Mouse (Mus musculus) intestine, embryonic 15.5 days (tissue): Measurements from ENCODE around the gene Znrd1. TPM values are rescaled to one million over a fixed set of nuclear protein-coding genes. Genes with fewer than 3 reads are reported as not detected.

Experiments used
- ATAC-seq: fragments of 200-750 bp; cut with Nextera tagmentation; 2 replicates; pipeline ENCODE4 v1.8.0; 2017; ENCODE audit warnings: moderate TSS enrichment, moderate library complexity
- H3K27ac ChIP-seq: fragments of 300-500 bp; sonication (generic); 2 replicates; pipeline ENCODE4 v1.5.1; 2015; ENCODE audit warnings: mild to moderate bottlenecking, inconsistent platforms
- H3K27me3 ChIP-seq: fragments of 300-500 bp; sonication (generic); replicated peaks from 2 replicates; pipeline ENCODE4 v1.6.1; 2015; ENCODE audit warnings: inconsistent platforms
- H3K36me3 ChIP-seq: fragments of 300-500 bp; sonication (generic); 2 replicates; pipeline ENCODE4 v1.6.1; 2015; ENCODE audit warnings: inconsistent platforms
- H3K4me1 ChIP-seq: fragments of 300-500 bp; sonication (generic); replicated peaks from 2 replicates; pipeline ENCODE4 v1.6.1; 2015; ENCODE audit warnings: inconsistent platforms
- H3K4me2 ChIP-seq: fragments of 300-500 bp; sonication (generic); replicated peaks from 2 replicates; pipeline ENCODE4 v1.6.1; 2015; ENCODE audit warnings: mild to moderate bottlenecking, inconsistent platforms
- H3K4me3 ChIP-seq: fragments of 300-500 bp; sonication (generic); replicated peaks from 2 replicates; pipeline ENCODE4 v1.5.1; 2015; ENCODE audit warnings: inconsistent platforms
- H3K9ac ChIP-seq: fragments of 300-500 bp; sonication (generic); 2 replicates; pipeline ENCODE4 v1.6.1; 2015; ENCODE audit warnings: inconsistent platforms
- H3K9me3 ChIP-seq: fragments of 300-500 bp; sonication (generic); 2 replicates; pipeline ENCODE4 v1.6.1; 2016; ENCODE audit warnings: inconsistent platforms
- WGBS: fragments of 180-500 bp; shearing (Covaris S2); methylation state at CpG from one replicate; pipeline ENCODE4 v1.1.7; 2015; 5-methylcytosine and 5-hydroxymethylcytosine counted together
- polyA plus RNA-seq: library from polyadenylated mRNA; unstranded; fragments of >200 nt; fragmentation: Nextera tagmentation; extraction: Ambion mirVana; gene quantifications from 2 replicates; pipeline ENCODE4 v1.2.1, GENCODE M21; 2015

Znrd1 gene
- polyA plus RNA-seq, 1 experiment from 2014 or later: 76.3 TPM

GRCm38 (mm10) chr17:36989437-36989836, 31.1 kb upstream of the Znrd1 start, which contains the start of gene H2-M5:
Gene H2-M5, minus strand, starts transcription at chr17:36989537.
- WGBS: 30% methylated on average over 5 of the region's 5 CpGs
- H3K27ac ChIP-seq: no peak within 1 kb of the TSS
- H3K4me3 ChIP-seq: peak within 1 kb of the TSS; percentile 20
- peaks cover 11% of the 10 kb centered on the region for H3K27me3 ChIP-seq
- peak within 1 kb of the TSS; percentile 53 for H3K4me2 ChIP-seq
- 0 out of 2 replicates have a peak, but pooled peaks cover 5% of the 10 kb centered on the region for H3K4me1 ChIP-seq
- ATAC-seq: no peak
- no peaks in the 10 kb centered on the region for H3K9me3 ChIP-seq
- H3K36me3 ChIP-seq: no peaks in the 10 kb centered on the region
- H3K9ac ChIP-seq: no peak within 1 kb of the TSS

DNA sequence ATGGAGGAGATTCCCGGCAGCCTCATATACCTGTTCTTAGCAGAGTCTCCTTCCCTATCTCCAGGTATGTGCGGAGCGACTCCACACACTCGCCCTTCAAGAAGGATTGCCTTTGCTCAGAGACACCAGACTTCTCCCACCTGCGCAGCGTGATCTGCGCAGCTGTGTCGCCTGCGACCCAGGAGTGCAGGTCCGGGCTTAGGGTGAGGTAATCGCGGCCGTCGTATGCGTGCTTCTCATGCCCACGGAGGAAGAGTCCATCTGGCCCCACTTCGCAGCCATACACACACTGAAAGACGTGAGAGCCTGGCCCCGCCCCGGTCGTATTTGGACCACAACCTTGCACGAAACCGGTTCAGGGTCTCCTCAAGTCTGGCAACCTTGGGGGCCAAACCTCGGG, 30.1 kb upstream of the Znrd1 start:
- H3K4me3 ChIP-seq: peak overlapping the region; percentile 20
- ATAC-seq: peak; percentile 56; the same call in 1 of the 2 replicates
- 4% methylated on average over 24 of the region's 24 CpGs for WGBS

DNA sequence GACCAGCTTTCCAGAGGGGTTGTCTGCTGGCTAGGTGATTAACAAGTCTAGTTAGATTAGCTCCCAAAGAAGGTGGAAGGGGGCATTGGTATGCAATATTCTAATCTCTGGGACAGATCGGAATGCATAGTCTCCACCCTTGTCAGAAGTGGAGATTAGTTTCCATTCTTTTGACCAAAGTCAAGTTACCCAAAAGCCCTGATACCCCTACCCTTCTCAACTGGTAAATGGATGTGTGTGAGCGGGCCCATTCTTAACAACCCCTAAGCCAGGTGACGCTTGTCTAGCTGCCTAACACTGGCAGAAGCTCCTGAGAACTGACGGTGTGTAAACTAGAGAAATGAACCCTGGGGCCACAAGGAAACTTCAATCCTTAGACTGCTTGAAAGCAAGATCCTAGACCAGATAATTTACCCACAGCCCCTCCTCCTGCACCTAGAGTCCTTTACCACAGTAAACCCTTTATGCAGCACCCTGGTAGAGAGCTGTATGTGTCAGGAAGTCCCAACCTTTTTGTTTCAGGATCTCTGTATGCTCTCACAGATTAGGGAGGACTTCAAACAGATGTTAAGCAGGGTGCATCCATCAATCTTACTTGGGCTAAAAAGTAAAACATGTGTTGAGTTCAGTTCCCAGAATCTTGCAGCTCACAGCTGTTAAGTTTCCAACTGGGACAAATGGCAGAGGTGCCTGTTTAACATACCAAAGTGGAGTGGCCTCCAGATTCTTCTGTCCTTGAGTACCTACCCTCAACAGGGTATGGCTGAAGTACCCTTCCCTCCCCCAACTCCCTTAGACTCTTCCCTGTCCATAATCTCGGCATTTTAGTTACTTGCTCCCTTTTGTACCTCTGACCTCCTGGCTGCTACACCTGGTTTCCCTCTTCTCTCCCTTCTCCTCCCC, 24.1 kb upstream of the Znrd1 start:
- peaks cover 3% of the 10 kb centered on the region for H3K27me3 ChIP-seq
- H3K36me3 ChIP-seq: no peaks in the 10 kb centered on the region
- ATAC-seq: peak; percentile 54
- WGBS: 37% methylated on average over 5 of the region's 5 CpGs
- H3K4me1 ChIP-seq: peaks cover 14% of the 10 kb centered on the region; the same call in 1 of the 2 replicates
- H3K4me2 ChIP-seq: 0 out of 2 replicates have a peak overlapping the region, but pooled peaks have one; percentile 9
- H3K9ac ChIP-seq: no peak overlapping the region
- no peak overlapping the region for H3K27ac ChIP-seq
- no peaks in the 10 kb centered on the region for H3K9me3 ChIP-seq
- H3K4me3 ChIP-seq: no peak overlapping the region

More for the DNA sequence above, 30.1 kb upstream of the Znrd1 start:
- no peak overlapping the region for H3K9ac ChIP-seq
- no peak overlapping the region for H3K27ac ChIP-seq
- H3K27me3 ChIP-seq: peaks cover 11% of the 10 kb centered on the region
- H3K9me3 ChIP-seq: no peaks in the 10 kb centered on the region
- peak overlapping the region; percentile 53 for H3K4me2 ChIP-seq
- H3K36me3 ChIP-seq: no peaks in the 10 kb centered on the region
- 0 out of 2 replicates have a peak, but pooled peaks cover 5% of the 10 kb centered on the region for H3K4me1 ChIP-seq

DNA sequence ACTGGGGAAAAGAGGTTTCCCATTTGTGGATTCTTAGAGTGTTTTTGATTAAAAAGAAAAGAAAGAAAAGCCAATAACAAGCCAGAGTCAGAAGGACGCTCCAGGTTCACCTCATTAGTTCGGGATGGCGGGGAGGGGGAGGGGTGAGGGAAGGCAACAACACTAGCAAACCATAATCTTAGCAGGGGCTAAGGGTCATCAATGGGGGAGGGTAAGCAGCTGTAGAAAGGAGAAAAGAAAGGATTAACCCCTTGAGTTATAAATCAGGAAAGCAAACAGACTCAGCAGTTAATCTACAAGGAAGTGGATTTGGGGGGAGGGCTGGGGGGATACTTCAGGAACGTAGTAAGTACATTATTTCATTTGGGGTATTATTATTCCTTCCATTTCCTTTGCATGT, 23.5 kb upstream of the Znrd1 start:
- Histone ChIP-seq H3K27ac (no peak overlapping the region), H3K4me3 (no peak overlapping the region), H3K27me3 (no peaks in the 10 kb centered on the region), H3K9me3 (no peaks in the 10 kb centered on the region), H3K4me2 (peak overlapping the region; percentile 52), H3K36me3 (no peaks in the 10 kb centered on the region), H3K9ac (no peak overlapping the region), H3K4me1 (peaks cover 14% of the 10 kb centered on the region; the same call in 1 of the 2 replicates)
- peak; percentile 76 for ATAC-seq
- 5% methylated on average over 4 of the region's 4 CpGs for WGBS

DNA sequence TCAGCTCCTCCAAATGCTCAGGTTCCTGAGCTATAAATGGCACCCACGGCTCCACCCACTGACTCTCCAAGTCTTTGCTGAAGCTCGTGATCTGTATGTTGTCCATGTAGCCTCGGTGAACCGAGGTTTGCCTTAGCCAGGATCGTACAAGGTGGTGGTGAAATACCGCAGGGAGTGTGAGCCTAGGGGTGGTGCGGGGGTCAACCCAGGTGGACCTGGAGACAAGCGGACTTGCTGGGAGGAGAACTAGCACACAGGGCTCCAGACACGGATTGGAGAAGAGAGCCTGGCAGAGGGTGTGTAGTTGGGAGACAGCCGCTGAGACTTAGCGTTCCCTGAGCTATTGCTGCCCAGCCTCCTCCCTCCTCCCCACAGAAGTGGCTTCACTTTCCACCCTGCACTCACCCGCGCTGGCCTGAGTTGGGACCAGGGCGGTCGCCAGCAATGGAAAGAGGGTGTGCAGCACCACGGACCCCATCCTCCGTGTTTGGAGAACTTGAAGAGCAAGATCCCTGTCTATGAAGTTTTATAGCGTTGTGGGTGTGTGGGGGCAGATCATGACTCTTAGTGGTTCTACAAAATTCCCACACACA, 23.0 kb upstream of the Znrd1 start, which contains the start of gene 2410137M14Rik:
Gene 2410137M14Rik (minus strand): TSS at position 17 of the 593 bp plus-strand sequence.
- H3K9ac ChIP-seq: no peak within 1 kb of the TSS
- H3K4me3 ChIP-seq: 0 out of 2 replicates have a peak within 1 kb of the TSS, but pooled peaks have one; percentile 9
- H3K4me1 ChIP-seq: peaks cover 14% of the 10 kb centered on the region; the same call in 1 of the 2 replicates
- H3K9me3 ChIP-seq: no peaks in the 10 kb centered on the region
- ATAC-seq: peak; percentile 67
- 10% methylated on average over 18 of the region's 18 CpGs for WGBS
- H3K27me3 ChIP-seq: no peaks in the 10 kb centered on the region
- no peaks in the 10 kb centered on the region for H3K36me3 ChIP-seq
- peak within 1 kb of the TSS; percentile 52 for H3K4me2 ChIP-seq
- H3K27ac ChIP-seq: no peak within 1 kb of the TSS

DNA sequence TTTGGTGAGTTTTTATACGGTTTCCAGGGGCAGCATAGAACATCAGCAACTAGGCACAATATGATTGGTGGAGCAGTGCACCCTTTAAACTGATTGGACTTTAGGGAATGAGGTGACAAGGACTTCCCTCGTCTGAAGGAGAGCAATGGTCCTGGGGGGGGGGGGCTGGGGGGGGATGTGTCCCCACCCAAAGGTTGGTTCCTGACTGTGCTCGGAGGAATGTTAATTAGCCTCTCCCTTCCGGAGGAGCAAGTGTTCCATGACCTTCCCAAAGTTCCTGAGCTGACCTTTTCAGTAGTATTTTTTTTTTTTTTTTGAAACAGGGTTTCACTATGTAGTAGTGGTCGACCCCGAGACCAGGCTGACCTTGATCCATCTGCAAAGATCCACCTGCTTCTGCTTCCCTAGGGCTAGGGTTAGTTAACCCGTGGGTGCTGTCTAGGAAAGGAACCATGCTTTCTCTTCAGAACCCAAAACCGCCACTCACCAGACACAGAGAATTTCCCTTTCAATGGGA, 15.0 kb upstream of the Znrd1 start:
- ATAC-seq: no peak
- H3K36me3 ChIP-seq: no peaks in the 10 kb centered on the region
- H3K27ac ChIP-seq: no peak overlapping the region
- no peaks in the 10 kb centered on the region for H3K4me1 ChIP-seq
- WGBS: 70% methylated on average over 8 of the region's 8 CpGs
- no peak overlapping the region for H3K9ac ChIP-seq
- no peak overlapping the region for H3K4me3 ChIP-seq
- H3K9me3 ChIP-seq: no peaks in the 10 kb centered on the region
- H3K27me3 ChIP-seq: no peaks in the 10 kb centered on the region; the same call in 1 of the 2 replicates
- H3K4me2 ChIP-seq: no peak overlapping the region

DNA sequence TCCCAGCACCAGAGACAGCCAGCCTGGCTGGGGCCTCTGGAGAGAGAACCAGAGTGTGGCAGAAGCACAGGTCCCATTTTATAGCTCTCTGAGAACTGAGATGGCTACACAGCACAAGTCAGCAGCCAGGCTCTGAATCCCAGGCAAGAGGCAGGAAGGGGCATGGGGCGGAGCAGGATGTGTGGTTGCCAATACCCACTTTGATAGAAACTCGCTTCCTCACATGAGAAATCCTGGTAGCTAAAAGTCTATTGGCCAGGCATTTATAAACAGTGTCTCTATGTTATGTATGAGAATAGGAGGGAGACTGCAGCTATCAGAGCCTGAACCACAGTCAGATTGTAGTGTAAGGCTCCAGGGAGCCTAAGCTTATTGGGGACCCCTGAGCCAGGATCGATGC, 14.4 kb upstream of the Znrd1 start:
- no peaks in the 10 kb centered on the region; the same call in 1 of the 2 replicates for H3K27me3 ChIP-seq
- H3K9ac ChIP-seq: no peak overlapping the region
- ATAC-seq: no peak
- H3K27ac ChIP-seq: no peak overlapping the region
- 84% methylated on average over 3 of the region's 3 CpGs for WGBS
- no peak overlapping the region for H3K4me3 ChIP-seq
- H3K4me1 ChIP-seq: no peaks in the 10 kb centered on the region
- no peak overlapping the region for H3K4me2 ChIP-seq
- H3K9me3 ChIP-seq: no peaks in the 10 kb centered on the region
- no peaks in the 10 kb centered on the region for H3K36me3 ChIP-seq

DNA sequence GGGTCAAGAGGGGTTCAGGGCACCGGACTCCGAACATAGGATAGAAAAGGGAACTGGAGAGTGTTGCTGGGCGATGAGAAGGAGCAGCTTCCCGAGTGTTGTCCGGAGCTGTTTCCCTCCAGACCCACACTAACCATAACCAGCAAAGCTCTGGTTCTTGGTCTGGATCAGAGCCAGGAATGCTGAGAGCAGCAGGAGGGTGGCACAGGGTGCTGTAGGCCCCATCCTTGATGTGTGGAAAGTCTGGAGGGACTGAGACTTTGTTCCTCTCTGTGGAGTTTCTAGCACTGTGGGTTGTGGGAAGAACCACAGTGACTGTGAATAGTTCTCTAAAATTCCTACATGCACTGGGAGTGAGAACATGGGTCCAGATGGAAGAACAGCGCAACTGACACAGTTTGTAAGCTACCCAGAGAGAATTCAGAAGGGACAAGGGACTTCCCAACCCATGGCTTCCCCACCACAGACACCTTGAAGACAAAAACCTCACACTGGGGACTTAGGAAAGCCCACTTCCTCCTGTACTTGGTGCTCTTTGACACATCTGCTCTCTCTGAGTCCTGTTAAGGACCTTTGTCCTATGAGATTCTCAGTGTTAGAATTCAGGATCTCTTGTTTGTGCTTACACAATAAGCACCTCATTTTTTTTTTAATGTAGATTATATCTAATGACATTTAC, 13.0 kb upstream of the Znrd1 start:
- Histone ChIP-seq H3K9me3 (no peaks in the 10 kb centered on the region), H3K36me3 (no peaks in the 10 kb centered on the region), H3K4me3 (no peak overlapping the region), H3K27ac (no peak overlapping the region), H3K27me3 (no peaks in the 10 kb centered on the region; the same call in 1 of the 2 replicates), H3K9ac (no peak overlapping the region), H3K4me2 (no peak overlapping the region), H3K4me1 (no peaks in the 10 kb centered on the region)
- no peak for ATAC-seq
- WGBS: 84% methylated on average over 6 of the region's 6 CpGs

DNA sequence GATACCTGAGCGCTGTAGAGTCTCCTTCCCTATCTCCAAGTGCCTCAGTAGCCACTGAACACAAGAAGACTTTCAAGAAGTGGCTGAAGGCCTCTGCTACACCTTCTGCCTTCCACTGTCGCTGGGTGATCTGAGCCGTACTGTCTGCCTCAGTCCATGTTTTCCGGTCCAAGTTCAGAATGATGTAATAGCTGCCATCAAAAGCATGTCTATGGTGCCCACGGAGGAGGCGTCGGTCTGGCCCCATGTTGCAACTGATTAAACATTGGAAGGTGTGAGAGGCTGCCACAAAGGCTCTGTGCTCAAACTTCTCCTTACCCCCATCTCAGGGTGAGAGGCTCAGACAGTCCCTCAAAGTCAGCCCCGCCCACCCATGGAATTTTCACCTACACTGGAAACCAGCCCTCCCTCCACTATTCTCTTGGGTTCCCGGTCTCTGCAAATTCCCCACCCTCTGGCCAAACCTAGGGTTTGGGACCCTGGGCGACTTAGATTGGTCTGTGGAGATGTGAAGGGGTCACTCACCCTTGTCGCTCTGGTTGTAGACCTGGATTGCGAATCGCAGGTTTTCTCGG, 12.0 kb upstream of the Znrd1 start:
- Histone ChIP-seq H3K4me1 (no peaks in the 10 kb centered on the region), H3K4me3 (no peak overlapping the region), H3K9ac (no peak overlapping the region), H3K4me2 (no peak overlapping the region), H3K36me3 (no peaks in the 10 kb centered on the region), H3K27ac (no peak overlapping the region), H3K27me3 (no peaks in the 10 kb centered on the region; the same call in 1 of the 2 replicates), H3K9me3 (no peaks in the 10 kb centered on the region)
- WGBS: 77% methylated on average over 14 of the region's 14 CpGs
- peak; percentile 34; the same call in 1 of the 2 replicates for ATAC-seq

DNA sequence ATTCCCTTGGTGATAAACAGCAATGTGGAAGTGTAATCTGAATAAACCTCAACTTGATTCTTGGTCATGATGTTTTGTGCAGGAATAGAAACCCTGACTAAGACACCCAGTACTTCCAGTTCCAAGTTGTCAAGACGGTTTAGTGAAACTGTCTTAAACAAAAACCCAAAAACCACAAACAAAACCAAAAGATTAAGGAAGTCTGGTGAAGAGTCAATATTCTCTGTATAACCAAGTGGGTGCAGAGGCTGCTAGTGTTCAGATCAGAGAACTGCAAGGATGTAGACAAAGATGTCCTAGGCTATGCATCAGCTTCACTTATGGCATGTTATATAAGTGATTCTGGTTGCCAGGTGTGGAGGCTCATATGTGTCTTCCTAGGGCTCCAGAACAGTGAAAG, 8.5 kb upstream of the Znrd1 start:
- ATAC-seq: no peak
- Histone ChIP-seq H3K9ac (no peak overlapping the region), H3K27me3 (no peaks in the 10 kb centered on the region; the same call in 1 of the 2 replicates), H3K36me3 (no peaks in the 10 kb centered on the region), H3K27ac (no peak overlapping the region), H3K4me3 (no peak overlapping the region), H3K4me2 (no peak overlapping the region), H3K4me1 (no peaks in the 10 kb centered on the region), H3K9me3 (no peaks in the 10 kb centered on the region)
- 76% methylated on average over 1 of the region's 1 CpGs for WGBS

DNA sequence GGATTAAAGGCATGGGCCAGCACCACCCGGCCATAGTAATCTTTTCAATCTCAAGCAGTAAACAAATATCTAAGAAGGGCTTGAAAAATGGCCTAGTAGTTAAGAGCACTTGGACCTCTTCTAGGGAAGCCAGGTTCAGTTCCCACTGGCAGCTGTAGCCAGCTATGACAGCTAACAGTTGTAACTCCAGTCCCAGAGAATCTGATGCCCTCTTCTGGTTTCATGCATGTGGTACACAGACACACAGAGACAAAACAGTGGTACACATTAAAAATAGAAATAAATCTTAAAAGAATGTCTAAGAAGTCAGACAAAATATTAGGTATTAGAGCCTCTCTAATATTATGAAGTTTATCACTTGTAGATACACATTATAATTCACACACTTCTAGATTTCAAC, 2.8 kb upstream of the Znrd1 start:
- no peak overlapping the region for H3K4me2 ChIP-seq
- no peaks in the 10 kb centered on the region for H3K9me3 ChIP-seq
- no peak for ATAC-seq
- H3K27ac ChIP-seq: no peak overlapping the region
- H3K27me3 ChIP-seq: no peaks in the 10 kb centered on the region
- WGBS: 47% methylated on average over 1 of the region's 1 CpGs
- H3K36me3 ChIP-seq: 0 out of 2 replicates have a peak, but pooled peaks cover under 1% of the 10 kb centered on the region
- H3K9ac ChIP-seq: no peak overlapping the region
- H3K4me1 ChIP-seq: peaks cover 10% of the 10 kb centered on the region
- no peak overlapping the region for H3K4me3 ChIP-seq
